8 mouse cellular contexts compared by ENCODE assay signal in genomic region chr2:165888396-165888795, GRCm38 (mm10). TPM values are rescaled to one million over a fixed set of nuclear protein-coding genes. Genes with fewer than 3 reads are reported as not detected.
A peak's percentile ranks its signal among the peaks of the same experiment; 100 is the strongest.
DNase-seq lines count a peak whose midpoint lies in the region; ATAC-seq lines count a peak whose summit lies in the region.

No protein-coding gene starts in this region.

- H3K9me3 ChIP-seq in hindbrain, embryonic 15.5 days: no peaks in the 10 kb centered on the region
- no peaks in the 10 kb centered on the region for H3K9me3 ChIP-seq in midbrain, embryonic 10.5 days (replicated peaks)

- peak overlapping the region; percentile 32; the same call in 1 of the 2 replicates for H3K9ac ChIP-seq in hindbrain, embryonic 15.5 days

- H3K4me3 ChIP-seq in hindbrain, embryonic 15.5 days: no peak overlapping the region
- H3K4me3 ChIP-seq in midbrain, embryonic 10.5 days: peak overlapping the region; percentile 23

- peak; percentile 62 for DNase-seq in CD4-positive, CD25-positive, alpha-beta regulatory T cell, adult 2 months (ENCODE audit: low read depth, low spot score)
- peak; percentile 63 for DNase-seq in cerebellum, adult 8-10 months
- peak; percentile 59 for DNase-seq in forelimb bud, embryonic 11.5 days (ENCODE audit: low read depth, low spot score)
- peak; percentile 68 to 77 for DNase-seq in left cerebral cortex, postnatal 36 days (ENCODE audit: low spot score in 2 of 2)
- DNase-seq in midbrain, embryonic 10.5 days (ENCODE audit: low spot score): peak; percentile 72
- peak; percentile 48 to 54 for DNase-seq in spleen, adult 18-20 months

- no peaks in the 10 kb centered on the region for H3K36me3 ChIP-seq in hindbrain, embryonic 15.5 days
- H3K36me3 ChIP-seq in midbrain, embryonic 10.5 days: no peaks in the 10 kb centered on the region

- H3K4me2 ChIP-seq in hindbrain, embryonic 15.5 days: peak overlapping the region; percentile 25

- no peaks in the 10 kb centered on the region for H3K27me3 ChIP-seq in hindbrain, embryonic 15.5 days
- H3K27me3 ChIP-seq in midbrain, embryonic 10.5 days (ENCODE audit: low read depth, poor library complexity, severe bottlenecking): no peaks in the 10 kb centered on the region

- H3K4me1 ChIP-seq in hindbrain, embryonic 15.5 days (replicated peaks): peaks cover 64% of the 10 kb centered on the region
- H3K4me1 ChIP-seq in midbrain, embryonic 10.5 days: peaks cover 73% of the 10 kb centered on the region

- intact Hi-C loops in left cerebral cortex, postnatal 36 days (cut with DNase I): no loop called here

- no peak for ATAC-seq in CD4-positive, CD25-positive, alpha-beta regulatory T cell, adult 4 months
- ATAC-seq in hindbrain, embryonic 15.5 days (ENCODE audit: low FRiP score, low read depth): peak; percentile 45; the same call in 1 of the 2 replicates

- peak overlapping the region; percentile 100 for H3K27ac ChIP-seq in hindbrain, embryonic 15.5 days (replicated peaks)
- H3K27ac ChIP-seq in midbrain, embryonic 10.5 days (replicated peaks): peak overlapping the region; percentile 100

- 9% methylated on average over 13 of the region's 13 CpGs for WGBS in hindbrain, embryonic 15.5 days
- WGBS in midbrain, embryonic 10.5 days: 21% methylated on average over 13 of the region's 13 CpGs

RNA-seq across cellular contexts. Expression of gene Zmynd8, which starts 10.4 kb away (rescaled TPM):
- 10 to 100 TPM; 66.6 to 75.4 TPM for polyA plus RNA-seq in CD4-positive, CD25-positive, alpha-beta regulatory T cell, adult 4 months (2017; shearing (Covaris generic))
- 71.8 and 79.2 TPM in 2 replicates for polyA plus RNA-seq in hindbrain, embryonic 15.5 days (2015; fragmentation: Nextera tagmentation; extraction: Ambion mirVana)
- 100 to 1,000 TPM; 119 to 184 TPM for total RNA-seq in left cerebral cortex, postnatal 36 days (2021)
- 61.4 and 63.3 TPM in 2 replicates for polyA plus RNA-seq in midbrain, embryonic 10.5 days (2016; fragmentation: Nextera tagmentation; extraction: Ambion mirVana)
